Mouse (Mus musculus) lung, postnatal 4 days (tissue): ENCODE measurements around the gene Jak1.
A peak's percentile ranks its signal among the peaks of the same experiment; 100 is the strongest.

Experiments used
- DNase-seq, 2 experiments: peaks; one replicate each; pipeline ENCODE4 v3.0.0; 2021

Gene Jak1

GRCm38 (mm10) chr4:101235964-101236363 lies 29.1 kb downstream of the Jak1 start:
- no peak for DNase-seq

GRCm38 (mm10) chr4:101234753-101235152 lies 30.3 kb downstream of the Jak1 start:
- DNase-seq, result no peak

GRCm38 (mm10) chr4:101234332-101234731 lies 30.8 kb downstream of the Jak1 start:
- DNase-seq, result peak; percentile 68 to 76

GRCm38 (mm10) chr4:101230621-101231020 lies 34.5 kb downstream of the Jak1 start:
- no peak for DNase-seq

- DNase-seq, result no peak
Measured at GRCm38 (mm10) chr4:101227398-101227797, 37.7 kb downstream of the Jak1 start.

GRCm38 (mm10) chr4:101225984-101226383 lies 39.1 kb downstream of the Jak1 start:
- DNase-seq, result no peak

GRCm38 (mm10) chr4:101220946-101221345 lies 44.1 kb downstream of the Jak1 start:
- DNase-seq, result no peak

- no peak for DNase-seq
Measured at GRCm38 (mm10) chr4:101219839-101220238, 45.2 kb downstream of the Jak1 start.

GRCm38 (mm10) chr4:101217026-101217540 lies 48.0 kb downstream of the Jak1 start:
- no peak for DNase-seq

GRCm38 (mm10) chr4:101216286-101216685 lies 48.8 kb downstream of the Jak1 start:
- no peak for DNase-seq

- no peak for DNase-seq
Measured at GRCm38 (mm10) chr4:101213477-101213876, 51.6 kb downstream of the Jak1 start.

GRCm38 (mm10) chr4:101207492-101207891 lies 57.6 kb downstream of the Jak1 start:
- no peak for DNase-seq

GRCm38 (mm10) chr4:101203518-101203917 lies 61.6 kb downstream of the Jak1 start:
- DNase-seq, result no peak

GRCm38 (mm10) chr4:101202626-101203025 lies 62.5 kb downstream of the Jak1 start:
- no peak for DNase-seq

GRCm38 (mm10) chr4:101199433-101200081 lies 65.5 kb downstream of the Jak1 start:
- DNase-seq, result no peak

- peak; percentile 42 to 52 for DNase-seq
Measured at GRCm38 (mm10) chr4:101198333-101198732, 66.7 kb downstream of the Jak1 start.

GRCm38 (mm10) chr4:101197421-101198170 lies 67.5 kb downstream of the Jak1 start:
- no peak for DNase-seq

GRCm38 (mm10) chr4:101196407-101196806 lies 68.7 kb downstream of the Jak1 start:
- DNase-seq, result no peak

- no peak for DNase-seq
Measured at GRCm38 (mm10) chr4:101194170-101194569, 70.9 kb downstream of the Jak1 start.

GRCm38 (mm10) chr4:101192241-101192976 lies 72.7 kb downstream of the Jak1 start:
- DNase-seq, result no peak

- no peak for DNase-seq
Measured at GRCm38 (mm10) chr4:101187381-101187780, 77.7 kb downstream of the Jak1 start.

GRCm38 (mm10) chr4:101186591-101186990 lies 78.5 kb downstream of the Jak1 start:
- DNase-seq, result no peak

- DNase-seq, result peak in 1 of 2 experiments; percentile 40
Measured at GRCm38 (mm10) chr4:101185216-101185615, 79.9 kb downstream of the Jak1 start.
